Mouse (Mus musculus) midbrain, postnatal 0 days (tissue): ENCODE results near the gene Ssna1. TPM values are rescaled to one million over a fixed set of nuclear protein-coding genes. Genes with fewer than 3 reads are reported as not detected.

Experiments
- ATAC-seq: fragments of 200-750 bp; cut with Nextera tagmentation; 2 replicates; pipeline ENCODE4 v1.8.0; 2017; ENCODE audit warnings: moderate number of reproducible peaks, mild to moderate bottlenecking, moderate TSS enrichment, moderate library complexity; ENCODE audit not compliant: low FRiP score
- DNase-seq: peaks from one replicate; pipeline ENCODE4 v3.0.0-alpha.2; 2015; ENCODE audit warnings: low spot score
- H3K27ac ChIP-seq: fragments of 300-500 bp; sonication (generic); 2 replicates; pipeline ENCODE4 v1.5.1; 2014; ENCODE audit warnings: low read depth, mild to moderate bottlenecking, low read length, mixed read lengths
- H3K27me3 ChIP-seq: fragments of 300-500 bp; sonication (generic); 2 replicates; pipeline ENCODE4 v1.6.1; 2014; ENCODE audit warnings: low read length, control low read depth, mixed read lengths; ENCODE audit not compliant: insufficient read depth
- H3K36me3 ChIP-seq: fragments of 300-500 bp; sonication (generic); 2 replicates; pipeline ENCODE4 v1.6.1; 2014; ENCODE audit warnings: low read length, control low read depth, mixed read lengths; ENCODE audit not compliant: insufficient read depth
- H3K4me1 ChIP-seq: fragments of 300-500 bp; sonication (generic); 2 replicates; pipeline ENCODE4 v1.6.1; 2014; ENCODE audit warnings: mild to moderate bottlenecking, control low read depth, antibody characterized with exemption, low read length, mixed read lengths; ENCODE audit not compliant: insufficient read depth
- H3K4me2 ChIP-seq: fragments of 300-500 bp; sonication (generic); 2 replicates; pipeline ENCODE4 v1.6.1; 2014; ENCODE audit warnings: low read depth, mild to moderate bottlenecking, low read length, mixed read lengths; ENCODE audit not compliant: poor library complexity, severe bottlenecking
- H3K4me3 ChIP-seq: fragments of 300-500 bp; sonication (generic); 2 replicates; pipeline ENCODE4 v1.5.1; 2014; ENCODE audit warnings: low read depth, mild to moderate bottlenecking, low read length, moderate library complexity
- H3K9ac ChIP-seq: fragments of 300-500 bp; sonication (generic); replicated peaks from 2 replicates; pipeline ENCODE4 v1.6.1; 2014; ENCODE audit warnings: mild to moderate bottlenecking, low read length, moderate library complexity, mixed read lengths; ENCODE audit not compliant: poor library complexity, severe bottlenecking
- H3K9me3 ChIP-seq: fragments of 300-500 bp; sonication (generic); 2 replicates; pipeline ENCODE4 v1.6.1; 2016; ENCODE audit warnings: low read length, control low read depth
- CTCF ChIP-seq: IDR thresholded peaks from 2 replicates; pipeline ENCODE4 v1.5.1; 2016; ENCODE audit warnings: antibody characterized with exemption, mild to moderate bottlenecking
- WGBS: fragments of 180-500 bp; shearing (Covaris S2); extraction: QIAGEN DNeasy Blood & Tissue Kit; methylation state at CpG from one replicate; pipeline ENCODE4 v1.1.7; 2014; 5-methylcytosine and 5-hydroxymethylcytosine counted together
- polyA plus RNA-seq: library from polyadenylated mRNA; unstranded; fragments of >200 nt; fragmentation: Nextera tagmentation; extraction: Ambion mirVana; gene quantifications from 2 replicates; pipeline ENCODE4 v1.2.1, GENCODE M21; 2015
- total RNA-seq: library from RNA; depleted of rRNA; stranded (reverse); fragments of >200 nt; gene quantifications from 2 replicates; pipeline ENCODE4 v1.2.3, GENCODE M21; 2014

Gene Ssna1
- total and polyA plus RNA-seq, 2 experiments from 2014 or later = 71.7 to 158 TPM

DNA sequence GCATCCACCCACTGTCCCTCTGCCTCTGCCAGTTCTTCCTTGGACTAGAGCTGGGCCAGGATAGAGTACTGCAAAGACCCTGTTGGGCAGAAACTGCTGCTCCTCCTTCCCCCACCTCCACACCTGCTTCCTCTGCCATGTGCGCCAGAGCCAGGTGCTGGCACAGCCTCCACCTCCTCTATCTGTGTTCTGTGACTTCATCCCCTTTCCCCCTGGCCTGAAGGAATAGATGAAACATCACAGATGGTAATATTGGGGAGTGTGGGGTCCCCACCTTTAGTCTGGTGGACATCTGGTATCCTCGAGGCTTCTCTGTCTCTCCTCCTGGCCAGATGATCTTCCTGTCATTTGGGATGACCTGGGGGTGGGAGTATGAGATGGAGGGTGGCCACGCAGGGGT, 31.2 kb upstream of the Ssna1 start:
- Histone ChIP-seq H3K9ac (no peak overlapping the region), H3K4me3 (no peak overlapping the region), H3K9me3 (no peaks in the 10 kb centered on the region), H3K36me3 (peaks cover 27% of the 10 kb centered on the region), H3K4me2 (no peak overlapping the region), H3K27ac (no peak overlapping the region), H3K27me3 (no peaks in the 10 kb centered on the region), H3K4me1 (no peaks in the 10 kb centered on the region)
- TF ChIP-seq CTCF = no peak
- WGBS = 74% methylated on average over 3 of the region's 3 CpGs
- no peak for DNase-seq
- ATAC-seq = no peak

GRCm38 (mm10) chr2:25298046-25298445, 25.8 kb upstream of the Ssna1 start:
- Histone ChIP-seq H3K36me3 (peaks cover 53% of the 10 kb centered on the region), H3K27ac (no peak overlapping the region), H3K9me3 (no peaks in the 10 kb centered on the region), H3K4me2 (no peak overlapping the region), H3K27me3 (peaks cover 11% of the 10 kb centered on the region), H3K4me3 (no peak overlapping the region), H3K9ac (no peak overlapping the region), H3K4me1 (no peaks in the 10 kb centered on the region)
- 83% methylated on average over 10 of the region's 10 CpGs for WGBS
- no peak for DNase-seq
- ATAC-seq = no peak
- TF ChIP-seq CTCF = no peak

- no peaks in the 10 kb centered on the region for H3K4me1 ChIP-seq
- TF ChIP-seq CTCF = no peak
- WGBS = 76% methylated on average over 8 of the region's 8 CpGs
- H3K27me3 ChIP-seq = peaks cover 20% of the 10 kb centered on the region
- ATAC-seq = no peak
- no peak overlapping the region for H3K4me3 ChIP-seq
- DNase-seq = no peak
- no peak overlapping the region for H3K4me2 ChIP-seq
- H3K9me3 ChIP-seq = no peaks in the 10 kb centered on the region
- no peak overlapping the region for H3K9ac ChIP-seq
- no peak overlapping the region for H3K27ac ChIP-seq
- H3K36me3 ChIP-seq = peaks cover 49% of the 10 kb centered on the region
These were observed 24.9 kb upstream of the Ssna1 start for GRCm38 (mm10) chr2:25297093-25297492.

- H3K4me3 ChIP-seq = no peak overlapping the region
- H3K9me3 ChIP-seq = no peaks in the 10 kb centered on the region
- no peak for TF ChIP-seq CTCF
- H3K27ac ChIP-seq = no peak overlapping the region
- no peak overlapping the region for H3K9ac ChIP-seq
- peaks cover 52% of the 10 kb centered on the region for H3K36me3 ChIP-seq
- WGBS = 79% methylated on average over 9 of the region's 9 CpGs
- DNase-seq (no peak), ATAC-seq (no peak)
- H3K4me2 ChIP-seq = no peak overlapping the region
- peaks cover 45% of the 10 kb centered on the region for H3K27me3 ChIP-seq
- peaks cover 11% of the 10 kb centered on the region; the same call in 1 of the 2 replicates for H3K4me1 ChIP-seq
These were observed 21.5 kb upstream of the Ssna1 start for GRCm38 (mm10) chr2:25293706-25294105.

GRCm38 (mm10) chr2:25292856-25293255, 20.6 kb upstream of the Ssna1 start:
- TF ChIP-seq CTCF = peak; percentile 84
- Histone ChIP-seq H3K4me1 (peaks cover 11% of the 10 kb centered on the region; the same call in 1 of the 2 replicates), H3K4me2 (no peak overlapping the region), H3K27ac (no peak overlapping the region), H3K9ac (no peak overlapping the region), H3K36me3 (peaks cover 45% of the 10 kb centered on the region), H3K9me3 (no peaks in the 10 kb centered on the region), H3K4me3 (no peak overlapping the region), H3K27me3 (peaks cover 45% of the 10 kb centered on the region)
- 0% methylated on average over 1 of the region's 1 CpGs for WGBS
- DNase-seq = peak; percentile 62
- ATAC-seq = no peak

GRCm38 (mm10) chr2:25292054-25292544, 19.9 kb upstream of the Ssna1 start:
- H3K27me3 ChIP-seq = peaks cover 45% of the 10 kb centered on the region
- no peak overlapping the region for H3K4me3 ChIP-seq
- H3K4me2 ChIP-seq = peak overlapping the region; percentile 28; the same call in 1 of the 2 replicates
- ATAC-seq (no peak), DNase-seq (no peak)
- no peaks in the 10 kb centered on the region for H3K9me3 ChIP-seq
- WGBS = 11% methylated on average over 37 of the region's 43 CpGs
- TF ChIP-seq CTCF = no peak
- peaks cover 11% of the 10 kb centered on the region; the same call in 1 of the 2 replicates for H3K4me1 ChIP-seq
- no peak overlapping the region for H3K27ac ChIP-seq
- H3K36me3 ChIP-seq = peaks cover 40% of the 10 kb centered on the region
- 0 out of 2 replicates have a peak overlapping the region, but pooled peaks have one; percentile 9 for H3K9ac ChIP-seq
